Mouse (Mus musculus): ENCODE data around the gene Rbbp9.

Rbbp9 gene

DNA sequence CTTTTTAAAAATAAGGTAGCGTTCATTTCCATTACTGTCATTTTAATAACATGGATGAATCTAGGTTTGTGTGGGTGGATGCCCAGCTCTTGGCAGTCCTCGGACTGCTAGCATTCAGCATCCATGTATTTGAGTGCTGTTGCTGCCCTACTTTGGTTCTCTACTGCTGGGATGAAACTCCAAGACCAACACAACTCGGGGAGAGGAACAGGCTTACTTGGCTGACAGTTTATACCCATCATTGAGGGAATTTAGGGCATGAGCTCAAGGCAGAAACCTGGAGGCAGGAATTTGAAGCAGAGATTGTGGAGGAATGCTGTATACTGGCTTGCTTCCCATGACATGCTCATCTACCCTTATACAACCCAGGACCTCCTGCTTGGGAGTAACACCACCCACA lies 36.0 kb downstream of the Rbbp9 start:
- DNase-seq (ENCODE audit: low read depth, low spot score), result peak; percentile 44

DNA sequence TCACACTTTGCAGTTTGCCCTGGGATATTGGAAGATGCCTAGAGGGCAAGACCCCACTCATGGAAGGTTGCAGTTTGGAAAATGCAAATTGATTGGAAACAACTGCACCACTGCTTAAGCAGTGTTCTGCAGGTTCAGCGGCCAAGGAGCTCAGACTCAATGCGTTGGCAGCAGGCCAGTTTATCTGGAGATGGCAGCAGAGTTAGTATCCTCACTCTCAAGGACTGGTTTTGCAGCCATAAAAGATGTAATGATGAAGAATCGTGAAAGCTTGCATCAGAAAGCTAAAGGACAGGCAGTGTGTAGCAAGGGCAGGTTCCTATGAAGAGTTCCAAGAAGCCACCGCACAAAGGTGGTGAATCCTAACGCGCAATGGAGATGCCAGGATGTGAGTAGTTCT lies 48.5 kb downstream of the Rbbp9 start:
- DNase-seq (ENCODE audit: low read depth, low spot score), result no peak

Data from telencephalon, adult 2 months (tissue).